Mouse (Mus musculus): Measurements from ENCODE around the gene Adarb1. TPM values are rescaled to one million over a fixed set of nuclear protein-coding genes. Genes with fewer than 3 reads are reported as not detected.
A peak's percentile ranks its signal among the peaks of the same experiment; 100 is the strongest.

Adarb1 gene
- polyA plus RNA-seq, 1 experiment from 2014 or later: 49.1 TPM

GRCm38 (mm10) chr10:77374948-77375347, 43.1 kb downstream of the Adarb1 start:
- no peaks in the 10 kb centered on the region for H3K9me3 ChIP-seq (ENCODE audit: low read depth, low read length)
- no peaks in the 10 kb centered on the region for H3K27me3 ChIP-seq (ENCODE audit: insufficient read depth, low read length)
- H3K4me3 ChIP-seq (ENCODE audit: low read depth, low read length): no peak overlapping the region
- WGBS: 50% methylated on average over 1 of the region's 1 CpGs
- DNase-seq: no peak
- H3K4me1 ChIP-seq (ENCODE audit: insufficient read depth): no peaks in the 10 kb centered on the region
- no peak for TF ChIP-seq CTCF (IDR thresholded peaks at IDR 0.05; ENCODE audit: low read depth)
- no peak overlapping the region for H3K27ac ChIP-seq (ENCODE audit: low read depth)
- H3K4me2 ChIP-seq: no peak overlapping the region
- H3K36me3 ChIP-seq (ENCODE audit: insufficient read depth): no peaks in the 10 kb centered on the region
- H3K9ac ChIP-seq: no peak overlapping the region
- ATAC-seq (ENCODE audit: insufficient read depth): no peak

DNA sequence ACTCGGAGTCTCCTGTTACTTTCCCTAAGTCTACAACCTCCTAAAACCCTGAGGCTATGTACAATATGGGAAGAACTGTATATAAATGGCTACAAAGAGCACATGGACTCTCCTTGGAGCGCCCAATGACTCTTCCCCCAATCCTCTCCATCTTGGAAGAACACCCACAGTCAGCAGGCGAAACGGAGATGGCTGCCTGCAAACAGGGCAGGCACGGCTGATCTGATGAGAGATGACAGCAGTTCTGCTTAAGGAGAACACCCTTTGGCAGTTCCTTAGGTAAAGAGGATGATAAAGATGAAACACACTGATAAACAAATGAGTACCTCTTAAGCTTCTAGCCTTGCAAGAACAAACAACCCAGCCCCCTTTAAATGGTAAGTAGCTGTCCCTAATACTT, 43.7 kb downstream of the Adarb1 start:
- ATAC-seq (ENCODE audit: insufficient read depth): no peak

GRCm38 (mm10) chr10:77370129-77370528, 47.9 kb downstream of the Adarb1 start:
- Histone ChIP-seq H3K4me1 (ENCODE audit: insufficient read depth) (peaks cover 7% of the 10 kb centered on the region), H3K36me3 (ENCODE audit: insufficient read depth) (no peaks in the 10 kb centered on the region), H3K4me2 (no peak overlapping the region), H3K4me3 (ENCODE audit: low read depth, low read length) (no peak overlapping the region), H3K9ac (no peak overlapping the region), H3K9me3 (ENCODE audit: low read depth, low read length) (no peaks in the 10 kb centered on the region), H3K27ac (ENCODE audit: low read depth) (no peak overlapping the region), H3K27me3 (ENCODE audit: insufficient read depth, low read length) (no peaks in the 10 kb centered on the region)
- DNase-seq (no peak), ATAC-seq (ENCODE audit: insufficient read depth) (no peak)
- 81% methylated on average over 5 of the region's 5 CpGs for WGBS
- TF ChIP-seq CTCF (IDR thresholded peaks at IDR 0.05; ENCODE audit: low read depth): no peak

More for the DNA sequence above, 43.7 kb downstream of the Adarb1 start:
- no peaks in the 10 kb centered on the region for H3K27me3 ChIP-seq (ENCODE audit: insufficient read depth, low read length)
- no peaks in the 10 kb centered on the region for H3K4me1 ChIP-seq (ENCODE audit: insufficient read depth)
- H3K4me2 ChIP-seq: no peak overlapping the region
- TF ChIP-seq CTCF (IDR thresholded peaks at IDR 0.05; ENCODE audit: low read depth): no peak
- H3K27ac ChIP-seq (ENCODE audit: low read depth): no peak overlapping the region
- H3K9ac ChIP-seq: no peak overlapping the region
- no peaks in the 10 kb centered on the region for H3K9me3 ChIP-seq (ENCODE audit: low read depth, low read length)
- WGBS: 79% methylated on average over 5 of the region's 5 CpGs
- DNase-seq: no peak
- no peaks in the 10 kb centered on the region for H3K36me3 ChIP-seq (ENCODE audit: insufficient read depth)
- H3K4me3 ChIP-seq (ENCODE audit: low read depth, low read length): no peak overlapping the region

GRCm38 (mm10) chr10:77367973-77368372, 50.1 kb downstream of the Adarb1 start:
- ATAC-seq (ENCODE audit: insufficient read depth): peak; percentile 78; the same call in 1 of the 2 replicates

GRCm38 (mm10) chr10:77366959-77367358, 51.1 kb downstream of the Adarb1 start:
- TF ChIP-seq CTCF (IDR thresholded peaks at IDR 0.05; ENCODE audit: low read depth): no peak
- no peak overlapping the region for H3K4me2 ChIP-seq
- peaks cover 7% of the 10 kb centered on the region for H3K4me1 ChIP-seq (ENCODE audit: insufficient read depth)
- no peaks in the 10 kb centered on the region for H3K36me3 ChIP-seq (ENCODE audit: insufficient read depth)
- no peak overlapping the region for H3K9ac ChIP-seq
- WGBS: 89% methylated on average over 4 of the region's 4 CpGs
- no peak overlapping the region for H3K27ac ChIP-seq (ENCODE audit: low read depth)
- DNase-seq: no peak
- H3K4me3 ChIP-seq (ENCODE audit: low read depth, low read length): no peak overlapping the region
- ATAC-seq (ENCODE audit: insufficient read depth): no peak
- no peaks in the 10 kb centered on the region for H3K9me3 ChIP-seq (ENCODE audit: low read depth, low read length)
- no peaks in the 10 kb centered on the region for H3K27me3 ChIP-seq (ENCODE audit: insufficient read depth, low read length)

More at GRCm38 (mm10) chr10:77367973-77368372, 50.1 kb downstream of the Adarb1 start:
- Histone ChIP-seq H3K4me1 (ENCODE audit: insufficient read depth) (peaks cover 7% of the 10 kb centered on the region), H3K4me2 (no peak overlapping the region), H3K9me3 (ENCODE audit: low read depth, low read length) (no peaks in the 10 kb centered on the region), H3K36me3 (ENCODE audit: insufficient read depth) (no peaks in the 10 kb centered on the region), H3K27ac (ENCODE audit: low read depth) (no peak overlapping the region; the same call in 1 of the 2 replicates), H3K4me3 (ENCODE audit: low read depth, low read length) (no peak overlapping the region), H3K27me3 (ENCODE audit: insufficient read depth, low read length) (no peaks in the 10 kb centered on the region), H3K9ac (no peak overlapping the region)
- TF ChIP-seq CTCF (IDR thresholded peaks at IDR 0.05; ENCODE audit: low read depth): no peak
- peak; percentile 87 for DNase-seq
- WGBS: 41% methylated on average over 6 of the region's 6 CpGs

GRCm38 (mm10) chr10:77365212-77365611, 52.9 kb downstream of the Adarb1 start:
- Histone ChIP-seq H3K4me3 (ENCODE audit: low read depth, low read length) (no peak overlapping the region), H3K4me2 (no peak overlapping the region), H3K4me1 (ENCODE audit: insufficient read depth) (peaks cover 7% of the 10 kb centered on the region), H3K9ac (no peak overlapping the region), H3K36me3 (ENCODE audit: insufficient read depth) (no peaks in the 10 kb centered on the region), H3K9me3 (ENCODE audit: low read depth, low read length) (no peaks in the 10 kb centered on the region), H3K27me3 (ENCODE audit: insufficient read depth, low read length) (no peaks in the 10 kb centered on the region), H3K27ac (ENCODE audit: low read depth) (no peak overlapping the region)
- DNase-seq (no peak), ATAC-seq (ENCODE audit: insufficient read depth) (no peak)
- no peak for TF ChIP-seq CTCF (IDR thresholded peaks at IDR 0.05; ENCODE audit: low read depth)
- 80% methylated on average over 2 of the region's 2 CpGs for WGBS

- ATAC-seq (ENCODE audit: insufficient read depth) (peak; percentile 77), DNase-seq (peak; percentile 71)
Observed at GRCm38 (mm10) chr10:77360486-77360885, 57.6 kb downstream of the Adarb1 start.

More at GRCm38 (mm10) chr10:77360486-77360885, 57.6 kb downstream of the Adarb1 start:
- H3K9me3 ChIP-seq (ENCODE audit: low read depth, low read length): no peaks in the 10 kb centered on the region
- H3K36me3 ChIP-seq (ENCODE audit: insufficient read depth): peaks cover 7% of the 10 kb centered on the region; the same call in 1 of the 2 replicates
- no peak overlapping the region for H3K9ac ChIP-seq
- no peak overlapping the region for H3K4me3 ChIP-seq (ENCODE audit: low read depth, low read length)
- no peak for TF ChIP-seq CTCF (IDR thresholded peaks at IDR 0.05; ENCODE audit: low read depth)
- WGBS: 41% methylated on average over 2 of the region's 2 CpGs
- H3K27ac ChIP-seq (ENCODE audit: low read depth): no peak overlapping the region
- no peaks in the 10 kb centered on the region for H3K27me3 ChIP-seq (ENCODE audit: insufficient read depth, low read length)
- H3K4me2 ChIP-seq: no peak overlapping the region
- no peaks in the 10 kb centered on the region for H3K4me1 ChIP-seq (ENCODE audit: insufficient read depth)

Measured in lung, embryonic 14.5 days (tissue).